Mouse (Mus musculus) liver, adult 10 weeks (tissue): ENCODE results near the gene Uhrf2. TPM values are rescaled to one million over a fixed set of nuclear protein-coding genes. Genes with fewer than 3 reads are reported as not detected.

Experiments used
- polyA plus RNA-seq: library from polyadenylated mRNA; stranded (reverse); fragments of 350-450 nt; fragmentation: Illumina TruSeq; extraction: RNeasy Lipid Tissue Mini Kit (QIAGEN cat#74804); gene quantifications from one replicate; pipeline ENCODE4 v1.2.3, GENCODE M21; 2014; ENCODE audit warnings: low read depth, low replicate concordance

Gene Uhrf2
- polyA plus RNA-seq = 42.3 TPM

DNA sequence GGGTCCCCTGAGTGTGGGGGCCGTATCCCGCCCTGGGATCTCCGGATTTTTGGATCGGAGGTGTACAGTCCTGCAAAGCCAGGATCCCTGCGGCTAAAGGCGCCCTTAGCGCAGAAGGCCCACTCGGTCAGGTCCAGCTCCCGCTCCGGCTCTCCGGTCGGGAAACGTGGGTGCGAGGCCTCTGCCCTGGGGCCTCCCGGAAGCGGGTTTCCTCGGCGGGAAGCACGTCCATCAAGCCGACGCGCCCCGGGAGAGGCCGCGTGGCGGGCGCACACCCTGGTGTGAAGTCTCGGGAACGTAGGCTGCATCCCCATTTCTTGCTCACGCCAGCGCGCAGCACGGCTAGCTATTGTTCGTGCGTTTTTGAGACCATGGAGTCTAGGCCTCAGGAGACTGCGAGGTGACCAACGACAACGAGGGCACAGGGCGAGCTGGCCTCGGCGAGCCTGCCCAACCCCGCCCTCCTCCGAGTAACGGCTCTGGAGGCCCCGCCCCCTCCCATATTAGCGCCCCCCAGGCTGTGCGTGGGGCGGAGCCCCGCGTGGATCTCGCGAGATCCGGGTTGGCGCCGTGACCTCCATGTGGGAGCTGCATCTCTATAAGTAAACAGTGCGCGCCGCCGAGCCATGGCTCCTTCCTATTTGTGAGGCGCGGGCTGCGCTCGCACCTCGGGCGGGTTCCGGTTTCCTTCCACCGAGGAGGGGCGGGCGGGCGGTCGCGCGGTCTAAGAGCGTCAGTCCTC is at the start of gene Uhrf2:
Gene Uhrf2 (plus strand): TSS at position 620 of the 742 bp plus-strand sequence.

DNA sequence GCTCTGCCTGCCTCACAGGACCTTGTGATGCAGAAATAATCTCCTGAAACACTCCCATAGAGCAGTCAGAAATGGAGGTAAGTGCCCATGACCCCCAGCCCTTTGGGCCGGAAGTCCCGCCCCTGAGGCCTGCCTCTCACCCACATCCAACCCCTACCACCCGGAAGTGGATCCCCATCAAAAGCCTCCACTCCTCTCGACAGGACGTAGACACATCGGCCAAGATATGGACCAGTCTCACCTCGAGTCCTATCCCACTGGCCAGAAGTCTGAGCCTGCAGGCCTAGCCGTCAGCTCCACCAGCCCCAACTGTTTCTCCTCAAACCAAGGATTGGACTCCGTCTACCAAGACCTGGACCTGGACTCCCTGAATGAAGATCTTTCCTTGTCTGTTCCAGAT is 26.7 kb upstream of the Uhrf2 start, which contains the start of gene Trpd52l3:
Gene Trpd52l3 (plus strand): TSS at position 170 of the 400 bp plus-strand sequence.

Other genes starting within 250 kb of the Uhrf2 start
- gene 9930021J03Rik, start 224.5 kb upstream of the Uhrf2 start, polyA plus RNA-seq = 27.2 TPM
- gene Ranbp6, start 217.5 kb upstream of the Uhrf2 start, polyA plus RNA-seq = 15.5 TPM
- gene Il33, start 105.4 kb upstream of the Uhrf2 start, polyA plus RNA-seq = 3.6 TPM
- not detected for gene Trpd52l3, start 26.7 kb upstream of the Uhrf2 start, polyA plus RNA-seq
- 58.4 TPM for gene Gldc, start 144.9 kb downstream of the Uhrf2 start, polyA plus RNA-seq
- 410 TPM for gene Mbl2, start 202.4 kb downstream of the Uhrf2 start, polyA plus RNA-seq